Mouse (Mus musculus) heart, embryonic 12.5 days (tissue): ENCODE measurements around the gene Clca1. TPM values are rescaled to one million over a fixed set of nuclear protein-coding genes. Genes with fewer than 3 reads are reported as not detected.

Source experiments
- polyA plus RNA-seq: library from polyadenylated mRNA; unstranded; fragments of >200 nt; fragmentation: Nextera tagmentation; extraction: Ambion mirVana; gene quantifications from 2 replicates; pipeline ENCODE4 v1.2.1, GENCODE M21; 2016

Gene Clca1
- polyA plus RNA-seq, 1 experiment from 2014 or later = not detected

Other genes starting within 250 kb of the Clca1 start
- 0.72 and 0.78 TPM in 2 replicates for gene Clca3a2, start 213.3 kb downstream of the Clca1 start, polyA plus RNA-seq
- gene Clca3b, start 183.4 kb downstream of the Clca1 start, polyA plus RNA-seq = not detected in 2 replicates
- gene Clca4b, start 100.2 kb downstream of the Clca1 start, polyA plus RNA-seq = not detected in 2 replicates
- not detected in 2 replicates for gene Clca4a, start 57.7 kb downstream of the Clca1 start, polyA plus RNA-seq
- 0.05 and 0.06 TPM in 2 replicates for gene Clca2, start 66.7 kb upstream of the Clca1 start, polyA plus RNA-seq
- gene Odf2l, start 85.8 kb upstream of the Clca1 start, polyA plus RNA-seq = 13.0 and 15.6 TPM in 2 replicates